Mouse (Mus musculus): ENCODE results near the gene Gm11116. TPM values are rescaled to one million over a fixed set of nuclear protein-coding genes. Genes with fewer than 3 reads are reported as not detected.
"Not testable (repeated sequence)": the region's sequence is repeated elsewhere in the genome, so short reads cannot be mapped to it uniquely, and the experiment has no call there.

Gene Gm11116
- polyA plus RNA-seq (2015; fragmentation: Nextera tagmentation; extraction: Ambion mirVana): not detected in 2 replicates

GRCm38 (mm10) chr5:88111430-88111829 is at the start of gene Gm11116:
Gene Gm11116, minus strand, starts transcription at chr5:88111530.
- 65% methylated on average over 1 of the region's 1 CpGs for WGBS
- Histone ChIP-seq H3K9ac (no peak within 1 kb of the TSS), H3K27ac (no peak within 1 kb of the TSS), H3K9me3 (no peaks in the 10 kb centered on the region), H3K36me3 (no peaks in the 10 kb centered on the region), H3K4me1 (no peaks in the 10 kb centered on the region), H3K4me2 (no peak within 1 kb of the TSS), H3K27me3 (no peaks in the 10 kb centered on the region), H3K4me3 (no peak within 1 kb of the TSS)
- no peak for ATAC-seq (ENCODE audit: insufficient number of reproducible peaks, insufficient read depth, low FRiP score, low TSS enrichment, low read depth)

- Histone ChIP-seq H3K9me3 (no peaks in the 10 kb centered on the region), H3K9ac (no peak within 1 kb of the TSS), H3K4me1 (no peaks in the 10 kb centered on the region), H3K27me3 (no peaks in the 10 kb centered on the region), H3K4me3 (no peak within 1 kb of the TSS), H3K36me3 (no peaks in the 10 kb centered on the region), H3K4me2 (no peak within 1 kb of the TSS), H3K27ac (no peak within 1 kb of the TSS)
- ATAC-seq (ENCODE audit: insufficient number of reproducible peaks, insufficient read depth, low FRiP score, low TSS enrichment, low read depth): no peak
These were observed 42.7 kb upstream of the Gm11116 start, which contains the start of gene Gm11115 for GRCm38 (mm10) chr5:88153999-88154398. Gene Gm11115, minus strand, starts transcription at chr5:88154099.

DNA sequence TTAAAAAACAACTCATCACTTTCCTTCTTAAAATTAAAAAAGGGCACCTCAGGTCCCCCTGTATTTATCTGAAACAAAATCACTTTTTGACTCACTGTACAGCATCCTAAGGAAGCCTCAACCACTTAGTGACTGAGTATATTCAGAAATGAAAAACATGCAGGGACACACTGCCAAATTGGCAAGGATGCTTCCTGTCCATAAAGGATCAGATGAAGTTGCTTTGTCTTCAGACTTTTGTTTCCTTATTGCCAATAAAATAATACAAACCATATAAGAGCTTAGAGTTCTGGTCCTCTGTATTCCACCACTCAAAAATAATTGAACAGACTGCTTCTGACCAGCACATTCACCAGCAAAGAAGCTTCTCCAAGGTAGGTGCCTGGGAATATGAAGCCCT is 25.1 kb downstream of the Gm11116 start, which contains the start of gene Smr2:
TSS of gene Smr2 (plus strand) at position 301 of the 400 bp plus-strand sequence.
- not testable (repeated sequence) for ATAC-seq (ENCODE audit: insufficient number of reproducible peaks, insufficient read depth, low FRiP score, low TSS enrichment, low read depth); H3K4me1 ChIP-seq; H3K9me3 ChIP-seq; H3K9ac ChIP-seq; H3K27ac ChIP-seq; H3K4me2 ChIP-seq; H3K36me3 ChIP-seq; H3K27me3 ChIP-seq; H3K4me3 ChIP-seq

Other genes with a start within 250 kb of the Gm11116 start
- 0.51 and 2.2 TPM in 2 replicates for gene Odam, start 226.5 kb downstream of the Gm11116 start, polyA plus RNA-seq (2015; fragmentation: Nextera tagmentation; extraction: Ambion mirVana)
- not detected in 2 replicates for gene Csn3, start 186.0 kb downstream of the Gm11116 start, polyA plus RNA-seq (2015; fragmentation: Nextera tagmentation; extraction: Ambion mirVana)
- gene 2310003L06Rik, start 142.1 kb downstream of the Gm11116 start, polyA plus RNA-seq (2015; fragmentation: Nextera tagmentation; extraction: Ambion mirVana): 0.17 TPM in 1 of 2 replicates, not detected in the other
- not detected in 2 replicates for gene Gm28434, start 142.0 kb downstream of the Gm11116 start, polyA plus RNA-seq (2015; fragmentation: Nextera tagmentation; extraction: Ambion mirVana)
- gene Cabs1, start 132.1 kb downstream of the Gm11116 start, polyA plus RNA-seq (2015; fragmentation: Nextera tagmentation; extraction: Ambion mirVana): not detected in 2 replicates
- not detected in 2 replicates for gene Smr3a, start 109.0 kb downstream of the Gm11116 start, polyA plus RNA-seq (2015; fragmentation: Nextera tagmentation; extraction: Ambion mirVana)
- gene Smr2, start 25.0 kb downstream of the Gm11116 start, polyA plus RNA-seq (2015; fragmentation: Nextera tagmentation; extraction: Ambion mirVana): not detected in 2 replicates
- not detected in 2 replicates for gene Gm11115, start 42.6 kb upstream of the Gm11116 start, polyA plus RNA-seq (2015; fragmentation: Nextera tagmentation; extraction: Ambion mirVana)
- not detected in 2 replicates for gene Gm7714, start 157.4 kb upstream of the Gm11116 start, polyA plus RNA-seq (2015; fragmentation: Nextera tagmentation; extraction: Ambion mirVana)
- not detected in 2 replicates for gene Prol1, start 205.8 kb upstream of the Gm11116 start, polyA plus RNA-seq (2015; fragmentation: Nextera tagmentation; extraction: Ambion mirVana)

All from embryonic facial prominence, embryonic 13.5 days (tissue).